Mouse (Mus musculus) MN1 (cell line): Measurements from ENCODE around the gene Rras2.

Experiments
- DNase-seq: peaks from one replicate; pipeline ENCODE4 v3.0.0-alpha.2; 2016; ENCODE audit warnings: low spot score

Gene Rras2

DNA sequence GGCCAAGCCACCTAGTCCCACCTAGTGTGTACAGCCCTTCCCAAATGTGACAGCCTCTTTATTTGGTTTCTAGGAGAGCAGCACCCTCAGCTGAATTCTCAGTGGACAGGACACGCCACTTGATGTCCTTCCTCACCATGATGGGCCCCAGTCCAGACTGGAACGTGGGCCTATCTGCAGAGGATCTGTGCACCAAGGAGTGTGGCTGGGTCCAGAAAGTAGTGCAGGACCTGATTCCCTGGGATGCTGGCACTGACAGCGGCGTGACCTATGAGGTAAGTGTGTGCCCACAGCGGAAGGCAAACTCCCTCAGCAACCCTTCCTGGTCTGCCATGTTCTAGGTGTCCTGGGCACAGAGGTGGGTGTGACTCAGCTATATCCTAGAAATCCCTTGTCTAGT is 88.8 kb downstream of the Rras2 start:
- no peak for DNase-seq

DNA sequence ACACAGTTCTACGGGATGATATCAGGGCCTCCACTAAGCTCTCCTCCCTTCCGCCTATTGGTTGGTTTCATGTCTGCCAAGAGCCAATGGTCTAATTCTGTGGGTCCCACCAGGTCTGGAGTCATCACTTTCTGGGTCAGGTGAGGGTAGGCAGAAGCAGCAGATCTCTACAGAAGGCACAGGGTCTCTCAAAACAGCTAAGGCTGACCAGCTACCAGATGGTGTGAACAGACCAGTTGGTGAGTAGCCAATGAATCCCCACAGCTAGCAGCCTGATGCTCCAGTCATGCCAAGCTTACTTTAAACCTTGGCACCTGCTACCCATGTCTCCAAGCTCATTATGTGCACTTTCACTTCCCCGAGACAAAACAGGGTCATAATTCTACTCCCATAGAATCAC is 90.2 kb downstream of the Rras2 start:
- no peak for DNase-seq

DNA sequence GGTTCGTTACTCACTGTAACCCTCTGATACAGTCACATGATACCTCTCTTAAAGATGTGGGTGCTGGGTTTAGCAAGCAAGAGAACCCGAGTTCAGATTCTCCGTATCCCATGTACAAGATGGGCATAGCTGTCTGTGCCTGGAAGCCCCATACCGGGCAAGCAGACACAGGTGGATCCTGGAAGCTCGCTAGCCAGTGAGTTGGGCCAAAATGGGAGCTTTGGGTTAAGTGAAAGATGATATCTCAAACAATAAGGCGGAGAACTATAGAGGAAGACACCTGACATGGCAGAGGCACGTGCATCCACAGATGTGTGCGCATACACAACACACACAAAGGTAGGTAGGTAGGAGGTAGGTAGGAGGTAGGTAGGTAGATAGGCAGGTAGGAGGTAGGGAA is 90.7 kb downstream of the Rras2 start:
- no peak for DNase-seq

DNA sequence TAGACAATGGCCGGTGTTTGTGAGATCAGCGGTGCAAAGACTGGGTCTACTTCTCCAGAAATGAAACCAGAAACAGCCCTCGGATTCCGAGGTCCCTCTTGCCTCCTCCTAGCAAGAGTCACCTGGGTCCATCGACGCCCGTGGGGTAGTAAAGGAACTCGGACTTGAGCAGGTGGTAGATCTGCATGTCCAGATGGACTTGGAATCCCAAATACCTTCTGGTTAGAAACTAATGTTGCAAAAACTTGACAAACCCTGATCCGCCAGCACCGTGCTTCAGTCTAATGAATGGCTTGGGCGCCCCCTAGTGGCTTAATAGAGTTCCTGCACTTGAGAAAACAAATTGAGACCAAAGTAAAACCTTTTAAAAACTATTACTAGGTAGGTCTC is 96.9 kb downstream of the Rras2 start:
- DNase-seq = peak; percentile 85

DNA sequence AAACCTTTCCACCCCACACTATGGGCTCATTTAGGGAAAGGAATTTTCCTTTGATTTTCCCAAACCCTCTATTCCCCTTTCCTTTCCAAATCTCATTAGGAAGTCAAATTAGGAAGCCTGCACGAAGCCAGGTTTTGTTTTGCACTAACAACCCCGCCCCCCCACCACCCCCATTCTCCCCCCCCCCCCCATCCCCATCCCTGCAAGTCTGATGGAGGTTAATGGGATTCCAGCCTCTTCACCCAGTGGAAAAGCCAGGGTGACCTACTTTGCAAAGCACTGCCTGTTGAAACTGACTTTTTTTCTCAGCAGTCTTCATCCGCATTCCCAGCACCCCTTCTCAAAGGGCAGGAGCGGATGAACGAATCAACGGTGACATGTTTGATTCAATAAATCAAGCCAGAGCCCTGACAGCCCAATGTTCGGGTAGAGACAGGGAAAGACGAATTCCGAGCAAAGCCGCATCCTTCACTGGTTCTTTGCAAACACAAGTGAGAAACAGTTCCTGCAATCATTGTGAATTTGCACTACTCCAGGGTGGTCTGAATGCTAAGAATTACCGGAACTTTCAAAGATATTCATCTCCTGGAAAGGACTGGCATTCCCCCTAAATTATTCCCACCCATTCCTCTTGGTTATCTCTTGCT is 97.4 kb downstream of the Rras2 start:
- peak; percentile 32 for DNase-seq

DNA sequence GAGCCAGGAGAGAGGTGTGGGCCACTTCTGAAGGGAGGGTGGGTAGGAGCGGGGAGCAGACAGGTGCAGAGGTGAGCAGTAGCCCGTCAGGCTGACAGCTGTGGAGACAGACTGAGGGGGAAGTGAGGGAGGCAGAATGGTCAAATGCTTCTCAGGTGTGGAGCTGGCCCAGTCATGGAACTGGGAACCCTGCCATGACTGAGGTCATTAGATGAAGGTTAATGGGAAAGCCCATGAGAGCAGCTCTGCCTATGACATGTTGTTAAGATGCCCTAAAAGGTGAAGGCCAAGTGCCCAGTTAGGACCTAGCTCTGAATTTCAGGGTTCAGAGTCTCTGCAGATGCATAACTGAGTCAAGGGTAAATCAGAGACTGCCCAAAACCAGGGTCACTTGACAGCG is 98.7 kb downstream of the Rras2 start:
- no peak for DNase-seq

DNA sequence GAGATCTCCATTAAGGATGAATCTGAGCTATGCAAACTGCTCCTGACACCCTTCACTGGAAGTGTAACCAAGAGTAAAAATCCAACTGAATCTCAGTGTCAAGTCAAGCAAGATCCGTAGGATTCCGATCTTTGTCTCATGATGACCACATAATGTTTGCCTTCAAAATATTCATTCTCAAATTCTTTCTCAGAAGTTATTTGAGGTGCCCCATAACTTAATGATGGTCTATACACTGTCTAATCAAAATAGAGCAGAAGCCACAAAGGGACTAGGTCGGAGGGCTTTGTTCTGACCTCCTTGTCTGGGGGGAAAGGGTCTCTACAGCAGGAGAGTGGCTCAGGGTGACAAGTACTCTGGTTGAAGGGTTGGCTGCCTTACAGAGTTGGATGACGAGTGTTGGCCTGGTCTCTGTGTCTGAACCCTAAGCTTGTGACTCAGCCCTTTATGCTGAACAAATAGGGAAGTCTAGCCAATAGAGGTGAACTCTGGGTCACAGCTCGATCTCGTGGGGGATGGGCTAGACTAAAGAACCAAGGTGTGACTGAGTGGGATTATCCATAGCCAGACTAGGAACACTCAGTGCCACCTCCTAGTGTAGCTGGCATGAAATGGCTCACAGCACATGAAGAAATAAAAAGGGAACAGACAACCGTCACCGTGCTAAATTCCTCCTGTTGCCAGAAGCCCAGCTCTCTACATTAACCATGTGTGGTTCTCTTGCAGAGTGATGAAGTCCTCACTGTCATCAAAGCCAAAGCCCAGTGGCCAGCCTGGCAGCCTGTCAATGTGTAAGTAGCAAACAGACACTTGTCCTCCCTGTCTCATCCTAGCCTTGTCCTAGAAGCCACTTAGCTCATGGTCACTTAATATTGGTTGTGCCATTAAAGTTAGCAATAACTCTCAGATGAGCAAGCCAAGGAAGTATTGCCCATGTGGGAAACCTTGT is 101.3 kb downstream of the Rras2 start:
- no peak for DNase-seq

GRCm38 (mm10) chr7:114011726-114012443 is 105.7 kb downstream of the Rras2 start:
- DNase-seq = no peak

- DNase-seq = no peak
Observed at GRCm38 (mm10) chr7:114007565-114007964, 110.0 kb downstream of the Rras2 start.

DNA sequence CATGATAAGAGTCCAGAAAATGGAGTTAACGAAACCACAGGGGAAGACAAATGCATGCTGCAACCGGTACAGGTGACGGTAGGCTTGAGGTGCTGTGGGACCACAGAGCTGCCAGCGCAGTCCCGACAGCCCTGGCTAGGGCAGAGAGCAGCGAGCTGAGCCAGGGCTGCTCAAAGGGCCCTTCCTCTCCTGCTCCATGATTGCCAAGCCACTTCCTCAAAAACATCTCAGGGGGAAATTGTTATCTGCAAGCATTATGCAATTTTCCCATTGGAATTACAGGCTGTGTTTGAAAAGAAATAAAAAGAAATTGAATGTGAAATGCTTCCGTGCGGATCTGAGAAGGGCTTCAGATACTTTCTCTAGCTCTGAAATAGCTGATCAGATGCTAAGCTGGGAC is 111.1 kb downstream of the Rras2 start:
- no peak for DNase-seq

DNA sequence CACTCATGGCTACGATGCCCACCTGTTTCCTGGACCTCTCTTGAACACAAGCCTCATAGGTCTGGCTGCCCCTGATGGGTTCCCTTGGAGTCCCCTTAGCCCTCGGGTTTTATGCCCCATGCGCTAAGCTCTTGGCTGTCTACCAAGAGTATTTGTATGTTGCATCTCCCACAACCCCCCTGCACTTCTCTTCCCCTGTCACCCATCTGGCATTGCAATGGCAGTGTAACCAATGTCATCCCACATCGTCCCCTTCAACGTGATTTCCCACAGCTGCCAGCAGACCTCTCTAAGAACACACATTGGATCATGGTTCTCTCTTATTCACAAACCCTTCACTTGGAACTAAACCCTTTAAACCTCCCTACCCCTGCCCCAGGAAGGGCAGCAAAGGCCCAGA is 112.1 kb downstream of the Rras2 start:
- DNase-seq = no peak

DNA sequence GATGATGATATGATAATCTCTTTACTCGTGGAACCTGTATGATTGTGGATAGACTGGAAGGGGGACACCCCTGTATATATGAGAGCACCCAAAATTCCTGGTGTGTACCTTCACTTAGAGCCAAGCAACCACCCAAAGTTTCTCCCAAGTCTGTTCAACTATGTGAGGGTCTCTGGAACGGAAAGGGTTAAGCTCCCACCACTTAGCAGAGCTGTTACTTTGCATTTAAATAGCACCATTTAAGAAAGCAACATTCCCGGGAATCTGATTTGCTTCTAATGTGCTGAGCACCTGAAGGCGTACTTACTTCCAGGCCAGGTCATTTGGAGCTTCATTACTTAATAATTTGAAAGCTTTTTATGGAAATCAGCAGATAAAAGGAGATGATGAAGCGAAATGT is 113.4 kb downstream of the Rras2 start:
- no peak for DNase-seq

DNA sequence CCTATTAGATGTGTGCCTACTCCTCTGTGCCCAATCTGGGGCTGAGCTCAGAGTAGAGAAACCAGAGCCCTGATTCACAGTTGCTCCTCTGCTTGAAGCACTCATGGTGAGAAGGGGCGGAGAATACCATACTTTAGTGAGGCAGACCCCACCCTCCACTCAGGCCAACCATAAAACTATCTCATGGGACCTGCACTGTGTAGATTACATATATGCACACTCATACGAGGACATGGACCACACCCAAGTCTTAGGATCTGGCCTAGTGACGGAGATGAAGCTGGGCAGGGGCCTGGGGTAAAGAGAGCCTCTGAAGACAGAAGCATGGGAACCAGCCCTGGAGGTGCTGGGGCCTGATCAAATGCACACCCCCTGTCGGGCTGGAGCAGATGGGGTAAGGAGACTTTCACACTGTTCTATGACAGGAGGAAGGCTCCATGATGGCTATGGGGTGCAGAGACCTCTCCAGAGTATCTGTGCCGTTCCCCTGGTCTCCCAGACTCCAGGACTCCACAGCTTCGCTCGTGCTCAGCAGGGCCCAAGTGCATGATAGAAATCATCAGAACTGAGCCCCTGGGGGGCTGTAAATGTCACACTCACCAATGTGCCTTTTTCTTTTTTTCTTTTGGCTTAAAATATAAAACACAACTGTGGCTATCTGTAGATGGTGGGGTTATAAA is 119.8 kb downstream of the Rras2 start:
- DNase-seq = no peak
